In the genomic region with DNA sequence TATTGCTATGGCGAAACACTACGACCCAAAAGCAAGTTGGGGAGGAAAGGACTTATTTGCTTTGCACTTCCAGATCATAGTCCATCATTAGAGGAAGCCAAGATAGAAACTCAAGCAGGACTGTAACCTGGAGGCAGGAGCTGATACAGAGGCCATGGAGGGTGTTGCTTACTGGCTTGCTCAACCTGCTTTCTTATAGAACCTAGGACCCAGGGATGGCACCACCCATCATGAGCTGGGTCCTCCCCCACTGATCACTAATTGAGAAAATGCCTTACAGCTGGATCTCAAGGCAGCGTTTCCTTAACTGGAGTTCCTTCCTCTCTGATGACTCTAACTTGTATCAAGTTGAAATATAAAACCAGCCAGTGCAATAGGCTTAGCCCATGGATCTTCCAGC, we compare ENCODE assay signal across 28 mouse cellular contexts.
"Had no signal": no experiment of that assay in that cellular context is flagged by ENCODE, and none has a peak within 500 bp of the region (broad histone marks: within the 10 kb centered on the region; RNA-seq: fewer than 3 reads in every experiment).

No protein-coding gene starts in this region.

- H3K27ac ChIP-seq: embryonic facial prominence, embryonic 10.5 days; embryonic facial prominence, embryonic 12.5 days; embryonic facial prominence, embryonic 13.5 days; embryonic facial prominence, embryonic 15.5 days; forebrain, embryonic 10.5 days; forebrain, embryonic 12.5 days; forebrain, embryonic 13.5 days; forebrain, embryonic 15.5 days; gastrocnemius, adult 2 months; heart, adult 2 months had no signal

- ATAC-seq: forebrain, embryonic 13.5 days; forebrain, embryonic 14.5 days; forebrain, embryonic 15.5 days; forebrain, embryonic 16.5 days; forebrain, postnatal 0 days had no signal

- H3K36me3 ChIP-seq: embryonic facial prominence, embryonic 10.5 days; embryonic facial prominence, embryonic 12.5 days; embryonic facial prominence, embryonic 13.5 days; embryonic facial prominence, embryonic 15.5 days had no signal

- H3K4me3 ChIP-seq: embryonic facial prominence, embryonic 10.5 days; embryonic facial prominence, embryonic 12.5 days; embryonic facial prominence, embryonic 13.5 days; embryonic facial prominence, embryonic 15.5 days; erythroblast, embryonic 14.5 days; forebrain, embryonic 10.5 days; forebrain, embryonic 12.5 days; forebrain, embryonic 13.5 days; forebrain, embryonic 15.5 days; gastrocnemius, adult 2 months; heart, adult 2 months had no signal

- H3K27me3 ChIP-seq: embryonic facial prominence, embryonic 12.5 days; embryonic facial prominence, embryonic 13.5 days; embryonic facial prominence, embryonic 15.5 days; forebrain, embryonic 12.5 days; forebrain, embryonic 13.5 days; forebrain, embryonic 15.5 days had no signal

- H3K4me2 ChIP-seq: embryonic facial prominence, embryonic 12.5 days; embryonic facial prominence, embryonic 13.5 days; embryonic facial prominence, embryonic 15.5 days; forebrain, embryonic 12.5 days; forebrain, embryonic 13.5 days; forebrain, embryonic 15.5 days had no signal

- H3K4me1 ChIP-seq: embryonic facial prominence, embryonic 15.5 days; forebrain, embryonic 10.5 days; forebrain, embryonic 12.5 days; forebrain, embryonic 13.5 days; forebrain, embryonic 15.5 days had no signal

- H3K9ac ChIP-seq: embryonic facial prominence, embryonic 12.5 days; embryonic facial prominence, embryonic 13.5 days; embryonic facial prominence, embryonic 15.5 days; forebrain, embryonic 12.5 days; forebrain, embryonic 13.5 days; forebrain, embryonic 15.5 days; forebrain, postnatal 0 days had no signal

- H3K9me3 ChIP-seq: embryonic facial prominence, embryonic 10.5 days; embryonic facial prominence, embryonic 12.5 days; embryonic facial prominence, embryonic 15.5 days; forebrain, embryonic 12.5 days; forebrain, embryonic 15.5 days had no signal

- DNase-seq: cerebellum, adult 2 months; cerebellum, adult 8-10 months; cerebellum, adult 9-10 months; cerebellum, adult 9-11 months; cerebellum, postnatal 10 days; cerebellum, postnatal 14 days; cerebellum, postnatal 25 days; cerebellum, postnatal 36 days; embryo, embryonic 11 days; forebrain, postnatal 0 days; gastrocnemius, adult 2 months; gastrocnemius, postnatal 10 days; gastrocnemius, postnatal 14 days; gastrocnemius, postnatal 25 days; gastrocnemius, postnatal 36 days; heart, adult 18-20 months; heart, adult 2 months had no signal
